Mouse (Mus musculus) liver (tissue): ENCODE results near the gene Frmd5.

Experiments
- DNase-seq: peaks from one replicate; pipeline ENCODE4 v3.0.0-alpha.2; 2020; ENCODE audit warnings: mixed read lengths

Gene Frmd5

DNA sequence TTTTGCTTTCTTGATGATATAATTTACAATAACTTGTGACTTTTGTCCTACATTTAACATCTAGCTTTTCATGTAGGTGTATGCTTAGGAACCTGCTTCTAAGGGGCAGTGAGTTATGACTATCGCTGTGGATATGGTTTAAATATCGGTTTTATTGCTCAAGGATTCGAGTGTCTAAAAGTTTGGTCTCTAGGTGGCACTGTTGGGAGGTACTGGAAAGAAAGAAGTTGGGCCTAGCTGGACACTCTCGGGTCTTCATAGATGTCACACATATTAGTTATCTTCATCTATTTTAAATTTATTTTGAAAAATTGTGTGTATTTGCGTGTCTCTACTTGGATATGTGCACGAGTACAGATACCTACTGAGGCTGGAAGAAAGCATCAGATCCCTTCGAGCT is 127.2 kb downstream of the Frmd5 start:
- DNase-seq = no peak

GRCm38 (mm10) chr2:121677649-121677986 is 129.3 kb downstream of the Frmd5 start:
- DNase-seq = no peak

- DNase-seq = no peak
Measured at GRCm38 (mm10) chr2:121676951-121677648, 129.8 kb downstream of the Frmd5 start.

- DNase-seq = no peak
Measured at GRCm38 (mm10) chr2:121675895-121676294, 131.0 kb downstream of the Frmd5 start.

DNA sequence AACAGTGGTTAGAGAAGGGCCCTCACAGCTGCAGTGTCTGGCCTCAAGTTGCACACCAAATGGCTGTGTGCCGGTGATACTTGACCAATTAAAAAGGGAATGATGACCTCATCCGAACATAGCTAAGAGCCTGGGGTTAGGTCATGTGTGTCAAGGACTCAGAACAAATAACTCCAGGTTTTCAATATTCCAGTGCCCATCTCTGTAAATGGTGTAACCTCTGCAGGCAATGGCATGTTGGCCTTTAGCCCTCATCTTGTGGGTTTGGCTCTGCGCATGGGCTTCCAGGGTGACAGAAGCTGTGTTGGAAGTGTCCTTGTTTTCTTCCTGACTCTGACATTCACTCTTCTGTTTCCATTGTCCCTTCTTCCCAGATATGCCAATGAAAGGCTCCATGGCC is 131.8 kb downstream of the Frmd5 start:
- DNase-seq = no peak

GRCm38 (mm10) chr2:121674211-121674610 is 132.7 kb downstream of the Frmd5 start:
- DNase-seq = no peak

DNA sequence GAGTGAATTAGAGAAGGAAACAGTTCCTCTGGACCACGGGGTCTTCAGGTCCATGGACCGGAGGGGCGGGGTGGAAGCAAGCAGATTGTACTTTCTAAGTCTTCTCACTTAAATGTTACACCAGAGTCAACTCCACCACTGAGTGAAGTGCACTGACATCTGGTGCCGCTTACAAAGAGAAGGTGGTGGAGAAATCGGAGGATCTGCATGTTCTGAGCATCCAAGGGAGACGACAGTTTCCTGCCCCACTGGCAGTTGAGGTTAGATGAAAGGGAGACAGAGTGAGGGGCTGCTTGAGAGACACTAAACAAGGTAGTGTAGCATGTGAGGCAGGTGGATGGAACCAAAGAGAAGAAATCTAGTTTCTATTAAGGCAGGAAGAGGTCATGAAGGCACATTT is 137.0 kb downstream of the Frmd5 start:
- DNase-seq = no peak

DNA sequence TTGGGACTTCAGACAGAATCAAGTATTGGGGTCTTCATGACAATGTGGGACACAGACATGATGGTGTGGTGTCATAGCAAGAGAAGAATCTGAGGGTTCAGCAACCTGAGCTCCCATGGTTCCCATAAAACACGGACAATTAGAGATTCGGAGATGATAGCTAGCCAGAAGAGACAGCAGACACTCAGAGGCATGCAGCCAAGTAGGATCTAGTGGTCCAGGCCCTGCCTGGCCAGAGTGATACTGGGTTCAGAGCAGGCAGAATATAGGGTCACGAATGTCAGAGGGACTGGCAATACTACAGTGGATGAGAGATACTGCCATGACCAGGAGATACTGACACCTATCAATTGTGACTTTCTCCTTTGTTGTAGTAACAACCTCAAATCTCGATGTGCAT is 138.6 kb downstream of the Frmd5 start:
- DNase-seq = no peak

- DNase-seq = no peak
Measured at GRCm38 (mm10) chr2:121661160-121661502, 145.8 kb downstream of the Frmd5 start.

DNA sequence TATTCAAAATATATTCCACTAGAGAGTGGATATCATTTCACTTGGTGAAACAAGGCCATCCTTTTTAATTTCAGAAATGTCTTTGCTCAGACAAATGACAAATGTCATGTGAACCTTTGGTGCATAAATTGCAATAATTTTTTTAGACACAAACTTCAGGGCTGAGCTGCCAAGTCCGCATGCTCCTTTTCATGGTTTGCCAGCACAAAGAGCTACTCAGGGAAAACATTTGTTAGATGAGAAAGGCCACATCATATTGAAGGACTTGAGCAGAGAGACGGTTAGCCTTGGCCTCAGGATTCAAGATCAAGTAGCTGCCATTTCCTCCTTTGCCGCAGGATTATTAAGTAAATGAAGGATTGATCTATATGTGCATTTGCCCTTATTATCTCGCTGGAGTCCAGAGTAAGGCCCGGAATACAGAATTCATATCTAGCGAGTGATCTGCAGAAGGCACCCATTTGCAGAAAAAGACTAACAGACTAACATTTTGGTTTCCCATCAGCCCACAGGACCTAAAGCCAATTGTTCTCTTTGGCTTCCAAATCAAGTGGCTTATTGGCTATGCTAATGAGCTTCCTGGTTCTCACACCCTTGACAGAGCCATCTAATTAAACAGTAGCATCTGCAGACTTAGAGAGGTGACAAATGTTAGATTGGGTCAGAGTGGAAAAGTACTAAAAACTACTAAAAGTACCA is 146.3 kb downstream of the Frmd5 start:
- no peak for DNase-seq

GRCm38 (mm10) chr2:121659350-121659749 is 147.5 kb downstream of the Frmd5 start:
- DNase-seq = no peak

DNA sequence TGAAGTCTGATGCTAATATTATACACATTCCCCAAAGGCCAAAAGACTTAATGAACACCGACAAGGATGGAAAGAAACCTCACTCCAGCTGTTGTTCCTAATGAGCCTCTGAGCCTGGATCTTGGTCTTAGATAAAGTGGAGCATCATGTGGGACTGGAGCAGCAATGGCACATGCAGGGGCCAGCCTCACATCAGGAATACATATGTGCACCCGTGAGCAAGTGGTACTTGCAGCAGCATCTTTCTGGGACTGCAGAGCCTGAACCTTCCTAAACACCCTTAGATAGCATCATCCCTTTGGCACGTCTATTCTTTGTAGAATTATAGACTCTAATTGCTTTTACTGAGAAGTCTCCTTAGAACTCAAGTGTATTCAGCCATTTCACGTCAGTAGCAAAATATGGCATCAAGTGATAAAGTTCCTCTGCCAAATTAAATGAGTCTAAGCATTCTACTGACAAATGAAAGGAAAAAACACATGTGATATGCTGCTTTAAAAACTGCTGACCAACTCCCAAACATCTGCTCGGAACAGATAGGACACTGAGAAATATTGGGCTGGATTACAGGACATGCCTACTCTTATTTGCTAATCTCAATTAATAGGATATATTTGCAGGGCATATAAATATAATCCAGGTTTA is 148.6 kb downstream of the Frmd5 start:
- no peak for DNase-seq

DNA sequence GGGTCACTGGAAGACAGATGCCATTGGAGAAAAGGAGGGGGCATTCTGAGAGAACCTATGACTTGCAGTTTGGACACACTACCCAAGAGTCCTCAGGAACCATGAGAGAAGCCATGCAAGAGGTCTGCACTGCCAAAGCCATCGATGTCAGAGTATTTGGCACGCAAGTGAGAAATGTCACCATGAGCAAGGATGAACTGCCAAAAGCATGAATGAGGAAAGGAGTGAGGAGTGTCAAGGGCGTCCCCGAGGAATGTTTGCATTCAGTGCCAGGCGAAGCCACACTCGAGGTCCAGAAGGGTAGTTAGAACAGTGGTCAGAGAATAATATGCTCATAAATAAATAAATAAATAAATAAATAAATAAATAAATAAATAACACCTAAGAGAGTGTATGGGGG is 150.9 kb downstream of the Frmd5 start:
- no peak for DNase-seq

DNA sequence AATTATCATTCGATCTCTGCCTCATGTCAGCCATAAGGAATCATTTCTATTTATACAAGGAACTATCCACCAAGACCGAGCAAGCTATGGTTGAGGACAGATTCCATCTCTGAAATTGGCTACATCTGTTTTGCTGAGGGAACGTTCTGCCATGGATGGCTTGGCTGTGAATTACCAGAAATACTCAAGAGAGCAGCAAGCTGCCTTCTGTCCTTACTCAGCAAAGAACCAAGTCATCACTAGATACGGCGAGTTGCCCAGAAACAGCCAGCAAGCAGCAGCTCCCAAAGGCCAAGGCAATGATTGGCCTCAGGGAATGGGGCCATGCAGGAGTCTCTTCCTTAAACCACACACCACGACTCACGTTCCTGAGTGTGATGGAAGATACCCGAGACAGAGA is 151.8 kb downstream of the Frmd5 start:
- DNase-seq = no peak

DNA sequence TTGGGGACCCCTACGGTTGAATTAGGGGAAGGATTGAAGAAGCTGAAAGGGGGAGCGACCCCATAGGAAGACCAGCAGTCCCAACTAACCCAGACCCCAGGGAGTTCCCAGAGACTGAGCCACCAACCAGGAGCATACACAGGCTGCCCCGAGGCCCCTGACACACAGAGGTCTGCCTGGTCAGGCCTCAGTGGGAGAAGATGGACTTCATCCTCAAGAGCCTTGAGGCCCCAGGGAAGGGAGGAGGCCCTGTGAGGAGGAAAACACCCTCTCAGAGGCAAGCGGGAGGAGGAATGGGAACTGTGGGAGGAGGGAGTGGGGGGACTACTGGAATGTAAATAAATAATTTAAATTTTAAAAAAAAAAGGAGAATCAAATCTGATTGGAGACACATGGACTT is 160.4 kb downstream of the Frmd5 start:
- DNase-seq = no peak

DNA sequence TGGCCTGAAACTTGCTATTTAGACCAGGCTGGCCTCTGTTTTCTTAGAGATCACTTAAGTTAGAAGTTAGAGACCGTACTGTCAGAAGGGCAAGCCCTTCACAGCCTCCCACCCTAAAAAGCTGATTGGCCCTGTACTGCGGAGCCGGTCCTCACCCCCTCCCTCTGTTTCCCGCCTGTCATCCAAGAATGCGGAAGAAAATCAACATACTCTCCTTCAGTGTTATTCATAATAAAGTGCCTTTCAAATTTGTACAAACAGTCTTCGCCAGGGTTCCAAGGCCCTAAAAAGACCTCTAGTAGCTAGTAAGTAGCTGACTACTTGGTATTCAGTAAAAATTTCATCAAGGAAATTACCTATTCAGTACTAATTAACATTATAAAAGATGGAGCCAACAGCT is 164.0 kb downstream of the Frmd5 start:
- no peak for DNase-seq

DNA sequence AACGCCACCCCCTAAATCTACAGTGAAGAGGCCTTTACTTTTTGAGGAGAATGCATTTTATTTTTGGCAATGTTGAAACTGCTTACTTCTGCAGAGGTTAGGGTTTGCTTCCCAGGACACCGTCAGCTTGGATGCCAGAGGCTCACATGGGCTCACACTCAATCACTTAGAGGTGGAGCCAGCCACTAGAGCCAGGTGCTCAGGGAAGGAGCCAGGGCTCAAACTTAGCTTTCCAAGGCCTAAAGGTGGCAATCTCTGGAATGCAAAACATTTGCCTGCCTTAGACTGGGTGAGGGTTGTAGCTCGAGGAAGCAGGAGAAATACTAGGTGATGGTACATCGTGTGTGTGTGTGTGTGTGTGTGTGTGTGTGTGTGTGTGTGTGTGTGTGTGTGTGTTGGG is 174.8 kb downstream of the Frmd5 start:
- no peak for DNase-seq

DNA sequence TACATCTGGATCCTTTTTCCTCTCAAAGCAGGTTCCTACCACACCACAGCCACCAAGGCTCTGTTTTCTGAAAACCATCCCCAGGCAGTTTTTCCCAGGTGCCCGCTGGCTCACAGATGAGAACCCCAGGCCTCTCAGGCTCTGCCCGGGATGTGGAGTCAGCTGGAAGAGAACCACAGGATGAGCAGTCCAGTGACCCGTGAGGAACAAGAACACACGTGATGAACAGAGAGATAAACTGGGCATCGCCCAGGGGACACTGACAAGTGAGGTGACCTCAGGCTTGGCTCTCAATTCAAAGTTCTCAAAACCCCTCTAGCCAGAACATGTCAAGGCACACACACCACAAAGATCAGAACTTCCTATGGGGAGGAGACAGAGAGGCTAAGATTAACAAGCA is 176.6 kb downstream of the Frmd5 start:
- DNase-seq = no peak

DNA sequence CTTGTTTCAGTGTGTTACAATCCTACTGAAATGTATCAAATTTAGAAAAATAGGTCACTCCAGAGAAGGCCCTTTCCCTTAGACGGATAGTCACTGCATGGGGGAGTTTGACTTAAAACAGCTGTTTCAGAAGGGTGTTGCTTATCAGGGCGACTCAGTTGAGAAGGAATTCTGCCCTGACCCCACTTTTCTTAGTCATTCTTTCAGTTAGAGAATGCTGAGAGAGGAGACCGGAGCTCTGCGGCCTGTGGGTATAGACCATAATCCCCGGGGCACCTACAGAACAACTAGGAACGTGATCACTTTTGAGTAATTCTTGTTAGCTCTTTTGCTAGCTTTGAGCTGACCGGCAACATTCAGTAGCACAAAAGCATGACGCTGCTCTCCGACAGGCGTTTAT is 178.6 kb downstream of the Frmd5 start:
- DNase-seq = no peak

- no peak for DNase-seq
Measured at GRCm38 (mm10) chr2:121625901-121626300, 181.0 kb downstream of the Frmd5 start.

GRCm38 (mm10) chr2:121621262-121622163 is 185.4 kb downstream of the Frmd5 start:
- DNase-seq = no peak

- no peak for DNase-seq
Measured at GRCm38 (mm10) chr2:121620582-121621261, 186.2 kb downstream of the Frmd5 start.

GRCm38 (mm10) chr2:121615199-121615559 is 191.7 kb downstream of the Frmd5 start:
- no peak for DNase-seq
